Mouse (Mus musculus): ENCODE results near the gene Lce3d. TPM values are rescaled to one million over a fixed set of nuclear protein-coding genes. Genes with fewer than 3 reads are reported as not detected.

Lce3d gene
- polyA plus RNA-seq (2017; shearing (Covaris generic)) = not detected

DNA sequence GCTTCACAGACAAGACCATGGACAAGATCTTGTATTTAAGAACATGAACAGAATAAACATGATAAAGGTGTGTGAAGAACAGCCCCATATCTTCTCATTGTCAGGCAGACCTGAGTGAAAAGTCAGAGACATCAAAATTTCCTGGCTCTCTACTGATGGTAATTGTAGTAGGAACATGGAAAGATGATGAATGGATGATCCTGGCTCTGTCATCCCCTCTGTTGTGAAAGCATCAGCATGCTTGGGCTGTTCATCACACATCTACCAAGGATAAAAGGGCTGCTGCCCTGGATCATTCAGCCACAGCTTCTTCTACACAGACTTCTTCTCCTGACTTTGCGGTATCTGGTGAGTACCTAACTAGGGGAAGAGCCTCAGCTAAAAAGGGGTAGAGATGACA, at the start of gene Lce3d:
Gene Lce3d (plus strand): TSS at position 301 of the 400 bp plus-strand sequence.
- ATAC-seq = no peak

DNA sequence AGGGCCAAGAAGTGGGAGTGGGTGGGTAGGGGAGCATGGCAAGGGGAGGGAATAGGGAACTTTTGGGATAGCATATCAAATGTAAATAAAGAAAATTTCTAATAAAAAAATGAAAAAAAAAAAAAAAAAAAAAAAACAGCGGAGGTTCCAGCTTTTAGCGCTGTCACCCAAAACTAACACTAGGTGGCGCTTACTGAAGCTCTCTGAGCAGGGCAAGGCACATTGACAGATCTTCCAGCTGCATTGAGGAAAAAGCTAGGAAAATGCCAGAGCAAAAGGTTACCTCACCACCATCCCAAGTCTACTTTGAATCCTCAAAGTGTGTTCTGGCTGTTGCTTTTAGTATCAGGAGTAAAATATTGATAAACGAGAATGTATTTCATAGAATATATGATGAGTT, 49.6 kb upstream of the Lce3d start:
- ATAC-seq = no peak

DNA sequence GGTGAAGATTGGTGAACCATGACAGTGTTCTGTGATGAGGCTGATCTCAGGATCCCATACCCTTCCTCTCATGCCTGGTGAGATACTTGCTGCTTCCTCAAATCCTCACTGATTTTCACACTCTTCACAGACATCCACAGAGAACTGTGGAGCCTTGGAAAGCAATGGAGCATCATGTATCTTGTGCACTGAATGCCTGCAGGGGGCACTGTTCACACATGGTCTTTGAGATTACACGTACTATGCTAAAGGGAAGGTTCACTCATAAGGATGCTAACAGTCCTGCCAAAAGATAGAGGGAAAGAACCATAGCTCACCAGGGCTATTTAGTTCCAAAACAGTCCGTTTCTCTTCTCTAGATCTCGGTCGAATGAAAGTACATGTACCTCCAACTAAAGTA, 36.8 kb upstream of the Lce3d start:
- no peak for ATAC-seq

DNA sequence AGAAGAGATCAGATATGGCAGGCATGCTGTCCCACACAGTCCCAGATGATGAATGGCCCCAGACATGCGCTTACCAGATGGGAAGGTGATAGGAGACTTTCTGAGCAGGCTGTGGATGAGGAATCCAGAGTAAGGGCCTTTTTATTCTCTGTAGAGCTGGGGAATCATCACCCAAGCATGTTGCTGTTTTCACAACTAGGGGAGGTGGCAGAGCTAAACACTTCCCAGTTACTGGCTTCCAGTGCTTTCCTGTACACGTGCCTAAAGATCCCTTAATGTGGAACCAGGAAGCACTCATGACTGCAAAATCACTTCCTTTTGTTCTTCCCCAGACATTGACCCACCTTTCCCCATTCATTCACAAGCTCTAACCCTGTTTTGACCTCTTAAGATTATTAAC, 31.1 kb upstream of the Lce3d start, which contains the start of gene Lce3a:
Gene Lce3a (minus strand): TSS at position 101 of the 400 bp plus-strand sequence.
- ATAC-seq = no peak

DNA sequence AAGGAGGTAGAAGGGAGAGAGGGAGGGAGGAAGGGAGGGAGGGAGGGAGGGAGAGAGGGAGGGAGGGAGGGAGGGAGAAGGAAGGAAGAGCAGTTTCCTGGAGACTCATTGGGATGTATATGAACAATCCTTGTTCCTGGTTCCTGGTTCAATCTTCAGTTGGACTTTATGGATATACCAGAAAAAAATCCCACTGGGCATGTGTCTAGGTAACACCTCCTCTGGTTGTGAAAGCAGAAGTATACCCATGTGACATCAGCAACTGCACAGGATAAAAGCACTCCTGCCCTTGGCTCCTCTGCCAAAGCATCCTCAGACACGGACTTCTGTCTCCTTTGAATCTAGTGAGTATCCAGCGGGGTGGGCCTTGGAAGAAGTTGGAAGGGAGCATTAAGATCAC, 24.5 kb upstream of the Lce3d start, which contains the start of gene Lce3b:
Gene Lce3b (plus strand): TSS at position 301 of the 400 bp plus-strand sequence.
- ATAC-seq = no peak

DNA sequence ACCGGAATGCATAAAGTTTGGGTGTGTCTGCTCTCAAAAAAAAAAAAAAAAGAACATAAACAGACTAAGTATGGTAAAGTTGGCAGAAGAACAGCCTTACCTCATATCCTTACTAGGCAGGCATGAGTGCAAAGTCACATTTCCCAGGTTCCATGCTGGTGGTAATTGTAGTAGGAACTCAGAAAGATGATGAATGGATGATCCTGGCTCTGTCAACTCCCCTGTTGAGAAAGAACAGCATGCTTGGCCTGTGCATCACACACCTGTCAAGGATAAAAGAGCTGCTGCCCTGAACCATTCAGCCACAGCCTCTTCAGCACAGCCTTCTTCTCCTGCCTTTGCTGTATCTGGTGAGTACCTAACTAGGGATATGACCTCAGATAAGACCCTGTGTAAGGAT, 13.0 kb upstream of the Lce3d start, which contains the start of gene Lce3c:
Gene Lce3c (plus strand): TSS at position 301 of the 400 bp plus-strand sequence.
- no peak for ATAC-seq

DNA sequence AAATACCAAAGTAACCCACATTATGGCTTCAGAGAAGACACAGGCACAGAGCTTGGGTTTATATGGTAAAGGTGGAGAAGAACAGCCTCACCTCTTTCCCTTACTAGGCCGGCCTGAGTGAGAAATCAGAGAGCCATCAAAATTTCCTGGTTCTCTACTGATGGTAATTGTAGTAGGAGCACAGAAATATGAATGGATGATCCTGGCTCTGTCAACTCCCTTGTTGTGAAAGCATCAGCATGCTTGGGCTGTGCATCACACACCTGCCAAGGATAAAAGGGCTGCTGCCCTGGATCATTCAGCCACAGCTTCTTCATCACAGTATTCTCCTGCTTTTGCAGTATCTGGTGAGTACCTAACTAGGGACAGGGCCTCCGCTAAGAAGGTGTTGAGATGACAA, 9.6 kb downstream of the Lce3d start, which contains the start of gene Lce3e:
Gene Lce3e (plus strand): TSS at position 301 of the 400 bp plus-strand sequence.
- no peak for ATAC-seq

DNA sequence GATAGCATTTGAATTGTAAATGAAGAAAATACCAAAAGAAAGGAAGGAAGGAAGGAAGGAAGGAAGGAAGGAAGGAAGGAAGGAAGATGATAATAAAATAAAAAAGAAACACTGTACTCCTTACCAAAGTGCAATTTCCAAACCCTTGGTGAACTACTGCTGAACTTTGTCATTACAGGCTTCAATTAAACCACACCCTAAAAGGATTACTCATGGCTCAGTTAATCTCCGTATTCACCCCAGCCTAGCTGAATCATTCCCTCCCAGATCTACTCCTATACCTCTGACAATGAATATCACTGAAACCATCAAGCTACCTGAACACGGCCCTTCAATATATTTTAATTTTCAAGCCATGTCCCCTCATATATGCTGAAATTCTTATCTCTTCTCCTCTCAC, 21.3 kb downstream of the Lce3d start:
- ATAC-seq = no peak

DNA sequence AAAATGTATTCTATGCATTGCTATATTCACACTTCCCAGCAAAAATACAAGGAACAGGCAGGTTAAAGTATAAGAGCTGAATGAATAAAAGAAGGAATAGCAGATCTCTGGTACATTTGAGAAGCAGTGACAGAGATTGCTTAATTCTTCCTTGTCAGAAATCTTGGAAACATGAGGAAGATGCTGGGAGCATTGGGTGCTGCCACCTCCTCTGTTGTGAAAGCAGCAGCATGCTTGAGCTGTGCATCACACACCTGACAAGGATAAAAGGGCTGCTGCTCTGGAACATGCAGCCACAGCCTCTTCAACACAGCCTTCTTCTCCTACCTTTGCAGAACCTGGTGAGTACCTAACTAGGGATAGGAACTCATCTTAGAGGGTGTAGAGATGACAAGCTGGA, 34.7 kb downstream of the Lce3d start, which contains the start of gene Lce3f:
Gene Lce3f (plus strand): TSS at position 301 of the 400 bp plus-strand sequence.
- ATAC-seq = no peak

DNA sequence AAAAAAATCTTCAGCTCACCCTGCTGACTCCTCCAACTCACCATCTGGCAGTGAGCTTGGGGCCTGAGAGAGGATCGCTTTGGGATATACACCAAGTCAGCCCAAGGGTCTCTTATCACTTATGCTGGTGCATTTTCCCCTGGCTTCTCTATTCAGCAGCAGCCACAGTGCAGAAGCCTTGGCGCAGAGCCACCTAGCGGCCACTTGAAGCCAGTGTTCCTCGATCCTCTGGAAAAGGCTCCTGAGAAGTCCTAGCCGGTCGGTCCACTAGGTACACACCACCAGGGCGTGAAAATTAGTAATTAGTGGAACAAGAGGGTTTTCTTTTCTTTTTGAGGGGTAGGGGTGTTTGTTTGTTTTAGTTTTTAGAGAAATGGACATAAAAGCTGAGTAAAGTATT, 41.5 kb downstream of the Lce3d start:
- ATAC-seq = no peak

DNA sequence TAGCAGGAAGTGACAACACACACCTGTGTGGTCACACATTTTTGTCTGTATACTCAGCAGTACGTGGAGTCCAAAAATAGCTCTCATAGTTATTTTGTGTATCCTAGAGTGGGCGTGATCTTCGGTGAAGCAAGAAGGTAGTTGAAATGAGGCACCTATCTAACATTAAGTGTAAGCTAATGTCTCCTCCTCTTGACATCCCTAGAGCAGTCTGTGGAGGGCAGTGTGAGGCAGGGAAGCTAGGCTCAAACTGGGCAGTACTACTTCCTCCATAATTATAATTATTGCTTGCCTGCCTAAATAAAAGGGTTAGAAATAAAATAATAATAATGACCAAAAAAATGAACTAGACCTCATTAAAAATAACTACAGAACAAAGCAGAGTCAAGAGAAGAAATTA, 43.4 kb downstream of the Lce3d start:
- no peak for ATAC-seq

DNA sequence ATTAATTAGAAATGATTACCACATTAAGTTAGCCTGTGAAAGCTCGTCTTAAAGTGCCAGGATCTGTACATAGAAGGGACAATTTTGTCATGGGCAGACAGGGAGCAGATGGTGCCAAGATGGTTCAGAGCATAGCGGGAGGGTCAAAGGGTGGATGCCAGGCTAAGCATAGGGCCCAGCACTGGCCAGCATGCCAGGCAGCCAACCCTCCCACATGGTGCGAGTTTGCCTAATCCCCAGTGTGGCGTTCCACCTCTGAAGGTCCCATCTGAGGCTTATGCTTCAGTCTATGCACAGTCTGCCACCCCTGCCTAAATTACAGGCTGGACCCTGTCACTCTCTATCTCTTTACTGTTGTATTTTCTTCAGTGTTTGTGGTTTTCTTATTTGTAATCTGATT, 45.7 kb downstream of the Lce3d start:
- no peak for ATAC-seq

Other genes starting within 250 kb of the Lce3d start
- gene Lce1e, start 248.3 kb upstream of the Lce3d start, polyA plus RNA-seq (2017; shearing (Covaris generic)) = not detected
- gene Lce1f, start 237.0 kb upstream of the Lce3d start, polyA plus RNA-seq (2017; shearing (Covaris generic)) = not detected
- not detected for gene Gm38119, start 218.3 kb upstream of the Lce3d start, polyA plus RNA-seq (2017; shearing (Covaris generic))
- not detected for gene Lce1g, start 205.1 kb upstream of the Lce3d start, polyA plus RNA-seq (2017; shearing (Covaris generic))
- not detected for gene Lce1h, start 192.3 kb upstream of the Lce3d start, polyA plus RNA-seq (2017; shearing (Covaris generic))
- not detected for gene Lce1i, start 178.5 kb upstream of the Lce3d start, polyA plus RNA-seq (2017; shearing (Covaris generic))
- gene Lce1j, start 166.9 kb upstream of the Lce3d start, polyA plus RNA-seq (2017; shearing (Covaris generic)) = not detected
- gene Lce1k, start 149.5 kb upstream of the Lce3d start, polyA plus RNA-seq (2017; shearing (Covaris generic)) = not detected
- gene Kprp, start 130.1 kb upstream of the Lce3d start, polyA plus RNA-seq (2017; shearing (Covaris generic)) = not detected
- not detected for gene Lce1l, start 106.1 kb upstream of the Lce3d start, polyA plus RNA-seq (2017; shearing (Covaris generic))
- not detected for gene 2310050C09Rik, start 87.2 kb upstream of the Lce3d start, polyA plus RNA-seq (2017; shearing (Covaris generic))
- not detected for gene Lce3a, start 31.2 kb upstream of the Lce3d start, polyA plus RNA-seq (2017; shearing (Covaris generic))
- not detected for gene Lce3b, start 24.4 kb upstream of the Lce3d start, polyA plus RNA-seq (2017; shearing (Covaris generic))
- gene Lce3c, start 12.9 kb upstream of the Lce3d start, polyA plus RNA-seq (2017; shearing (Covaris generic)) = not detected
- not detected for gene Lce3e, start 9.7 kb downstream of the Lce3d start, polyA plus RNA-seq (2017; shearing (Covaris generic))
- gene Lce3f, start 34.8 kb downstream of the Lce3d start, polyA plus RNA-seq (2017; shearing (Covaris generic)) = not detected
- gene Crct1, start 58.3 kb downstream of the Lce3d start, polyA plus RNA-seq (2017; shearing (Covaris generic)) = not detected
- not detected for gene Lce1m, start 61.7 kb downstream of the Lce3d start, polyA plus RNA-seq (2017; shearing (Covaris generic))
- not detected for gene Gm4858, start 111.4 kb downstream of the Lce3d start, polyA plus RNA-seq (2017; shearing (Covaris generic))
- gene Crnn, start 187.4 kb downstream of the Lce3d start, polyA plus RNA-seq (2017; shearing (Covaris generic)) = not detected
- gene Flg2, start 239.9 kb downstream of the Lce3d start, polyA plus RNA-seq (2017; shearing (Covaris generic)) = not detected